Comparison of ENCODE assay signal across 8 mouse cellular contexts in genomic region chr11:116131349-116132170, GRCm38 (mm10). TPM values are rescaled to one million over a fixed set of nuclear protein-coding genes. Genes with fewer than 3 reads are reported as not detected.
DNase-seq lines count a peak whose midpoint lies in the region; ATAC-seq and TF ChIP-seq lines count a peak whose summit lies in the region.

No protein-coding gene starts in this region.

- H3K9ac ChIP-seq in heart, embryonic 15.5 days, result peak overlapping the region; percentile 86
- peak overlapping the region; percentile 23; the same call in 1 of the 2 replicates for H3K9ac ChIP-seq in lung, postnatal 0 days (replicated peaks; ENCODE audit: low read depth)

- peak; percentile 94 for DNase-seq in heart, adult 11 months
- no peak for DNase-seq in heart, postnatal 25 days (ENCODE audit: low spot score)
- peak; percentile 18 for DNase-seq in lung, postnatal 0 days (ENCODE audit: low spot score)
- DNase-seq in adrenal gland, adult 18-20 months (ENCODE audit: low spot score in 2 of 2), result no peak
- no peak for DNase-seq in right cerebral cortex, postnatal 4 days
- DNase-seq in frontal cortex, postnatal 36 days (ENCODE audit: low spot score in 2 of 2), result no peak

- 76% methylated on average over 15 of the region's 15 CpGs for WGBS in heart, embryonic 15.5 days
- WGBS in lung, postnatal 0 days, result 74% methylated on average over 15 of the region's 15 CpGs

- peaks cover 47% of the 10 kb centered on the region for H3K27me3 ChIP-seq in E14TG2a.4 (ENCODE audit: insufficient read depth, low read length)
- H3K27me3 ChIP-seq in heart, embryonic 15.5 days, result no peaks in the 10 kb centered on the region
- no peaks in the 10 kb centered on the region for H3K27me3 ChIP-seq in lung, postnatal 0 days (replicated peaks; ENCODE audit: insufficient read depth, low read length)

- no peak for ATAC-seq in heart, embryonic 15.5 days (replicated peaks; ENCODE audit: insufficient number of reproducible peaks, insufficient read depth, low FRiP score, low read depth)
- ATAC-seq in lung, postnatal 0 days, result no peak

- peak overlapping the region; percentile 79 for H3K4me2 ChIP-seq in heart, embryonic 15.5 days
- H3K4me2 ChIP-seq in lung, postnatal 0 days (replicated peaks; ENCODE audit: low read depth, low read length), result peak overlapping the region; percentile 73

- no peak for TF ChIP-seq EP300 in lung, postnatal 0 days (IDR thresholded peaks at IDR 0.05)

- peak overlapping the region; percentile 79 for H3K4me3 ChIP-seq in E14TG2a.4 (replicated peaks; ENCODE audit: low read length)
- peak overlapping the region; percentile 78 for H3K4me3 ChIP-seq in heart, embryonic 15.5 days
- peak overlapping the region; percentile 62; the same call in 1 of the 2 replicates for H3K4me3 ChIP-seq in lung, postnatal 0 days (ENCODE audit: low read depth, low read length)

- H3K27ac ChIP-seq in heart, embryonic 15.5 days, result peak overlapping the region; percentile 97
- H3K27ac ChIP-seq in lung, postnatal 0 days (ENCODE audit: low read length), result peak overlapping the region; percentile 98

- peaks cover 53% of the 10 kb centered on the region for H3K36me3 ChIP-seq in E14TG2a.4 (ENCODE audit: insufficient read depth, low read length)
- H3K36me3 ChIP-seq in heart, embryonic 15.5 days, result peaks cover 33% of the 10 kb centered on the region; the same call in 1 of the 2 replicates
- H3K36me3 ChIP-seq in lung, postnatal 0 days (ENCODE audit: insufficient read depth, low read length), result 0 out of 2 replicates have a peak, but pooled peaks cover 7% of the 10 kb centered on the region

- H3K4me1 ChIP-seq in E14TG2a.4 (replicated peaks; ENCODE audit: low read depth, low read length), result peaks cover 79% of the 10 kb centered on the region
- peaks cover 47% of the 10 kb centered on the region for H3K4me1 ChIP-seq in heart, embryonic 15.5 days (replicated peaks)
- H3K4me1 ChIP-seq in lung, postnatal 0 days (ENCODE audit: insufficient read depth, low read depth, low read length), result peaks cover 15% of the 10 kb centered on the region

- intact Hi-C loops in heart, postnatal 25 days (cut with DNase I), result loop anchor here (5.0 kb wide), 2 partner anchors 99 to 194 kb away; partner anchors contain the start of gene Unk

- H3K9me3 ChIP-seq in E14TG2a.4 (ENCODE audit: low read length), result no peaks in the 10 kb centered on the region
- H3K9me3 ChIP-seq in heart, embryonic 15.5 days (replicated peaks), result no peaks in the 10 kb centered on the region
- no peaks in the 10 kb centered on the region for H3K9me3 ChIP-seq in lung, postnatal 0 days (ENCODE audit: low read length)

- TF ChIP-seq CTCF in E14TG2a.4 (conservative IDR thresholded peaks at IDR 0.05; ENCODE audit: low read length), result no peak
- TF ChIP-seq CTCF in lung, postnatal 0 days (IDR thresholded peaks at IDR 0.05), result no peak

RNA-seq across cellular contexts. Expression of gene Trim65, which starts 0.6 kb away (rescaled TPM):
- total RNA-seq in heart, postnatal 25 days (2021), result 1 to 10 TPM; 6.1 to 8.4 TPM
- 5.0 and 5.5 TPM in 2 replicates for polyA plus RNA-seq in heart, embryonic 15.5 days (2015; fragmentation: Nextera tagmentation; extraction: Ambion mirVana)
- 3.9 TPM in 2 replicates for polyA plus RNA-seq in lung, postnatal 0 days (2015; fragmentation: Nextera tagmentation; extraction: Ambion mirVana)
- 10 to 100 TPM; 12.9 to 13.1 TPM for total RNA-seq in adrenal gland, adult 18-20 months (2021)

RNA-seq across cellular contexts. Expression of gene Trim47, which starts 4.5 kb away (rescaled TPM):
- 10 to 100 TPM; 27.0 to 37.6 TPM for total RNA-seq in heart, postnatal 25 days (2021)
- polyA plus RNA-seq in heart, embryonic 15.5 days (2015; fragmentation: Nextera tagmentation; extraction: Ambion mirVana), result 79.1 and 91.1 TPM in 2 replicates
- polyA plus RNA-seq in lung, postnatal 0 days (2015; fragmentation: Nextera tagmentation; extraction: Ambion mirVana), result 26.3 and 28.8 TPM in 2 replicates
- total RNA-seq in adrenal gland, adult 18-20 months (2021), result 10 to 100 TPM; 14.6 to 23.5 TPM

RNA-seq across cellular contexts. Expression of gene Mrpl38, which starts 7.1 kb away (rescaled TPM):
- 10 to 100 TPM; 62.5 to 66.0 TPM for total RNA-seq in heart, postnatal 25 days (2021)
- polyA plus RNA-seq in heart, embryonic 15.5 days (2015; fragmentation: Nextera tagmentation; extraction: Ambion mirVana), result 90.7 and 94.4 TPM in 2 replicates
- 44.1 and 45.9 TPM in 2 replicates for polyA plus RNA-seq in lung, postnatal 0 days (2015; fragmentation: Nextera tagmentation; extraction: Ambion mirVana)
- 100 to 1,000 TPM; 106 to 115 TPM for total RNA-seq in adrenal gland, adult 18-20 months (2021)

RNA-seq across cellular contexts. Expression of gene Fbf1, which starts 36.4 kb away (rescaled TPM):
- total RNA-seq in heart, postnatal 25 days (2021), result 10 to 100 TPM; 16.1 to 17.2 TPM
- polyA plus RNA-seq in heart, embryonic 15.5 days (2015; fragmentation: Nextera tagmentation; extraction: Ambion mirVana), result 19.8 and 26.0 TPM in 2 replicates
- 11.9 and 16.6 TPM in 2 replicates for polyA plus RNA-seq in lung, postnatal 0 days (2015; fragmentation: Nextera tagmentation; extraction: Ambion mirVana)
- total RNA-seq in adrenal gland, adult 18-20 months (2021), result 10 to 100 TPM; 30.9 to 42.1 TPM

RNA-seq across cellular contexts. Expression of gene Wbp2, which starts 44.8 kb away (rescaled TPM):
- 10 to 100 TPM; 80.1 to 92.2 TPM for total RNA-seq in heart, postnatal 25 days (2021)
- 121 and 139 TPM in 2 replicates for polyA plus RNA-seq in heart, embryonic 15.5 days (2015; fragmentation: Nextera tagmentation; extraction: Ambion mirVana)
- 84.8 and 108 TPM in 2 replicates for polyA plus RNA-seq in lung, postnatal 0 days (2015; fragmentation: Nextera tagmentation; extraction: Ambion mirVana)
- 100 to 1,000 TPM; 163 to 187 TPM for total RNA-seq in adrenal gland, adult 18-20 months (2021)

Comparison
In these comparisons a context has a peak if more than half of its experiments do, and no peak if none do; other contexts are left out.
1. DNase-seq: peak in heart, adult 11 months (single experiment) and lung, postnatal 0 days (single experiment); none in heart, postnatal 25 days (single experiment), adrenal gland, adult 18-20 months (0 of 2), right cerebral cortex, postnatal 4 days (single experiment) and frontal cortex, postnatal 36 days (0 of 2).
2. Peak in every context shown above with its lines, with median percentiles within 50 percentile points of each other: H3K4me3 ChIP-seq.